Mouse (Mus musculus): ENCODE results near the gene Bsx. TPM values are rescaled to one million over a fixed set of nuclear protein-coding genes. Genes with fewer than 3 reads are reported as not detected.
A peak's percentile ranks its signal among the peaks of the same experiment; 100 is the strongest.

Gene Bsx
- polyA plus RNA-seq, 1 experiment, result 0.04 TPM

DNA sequence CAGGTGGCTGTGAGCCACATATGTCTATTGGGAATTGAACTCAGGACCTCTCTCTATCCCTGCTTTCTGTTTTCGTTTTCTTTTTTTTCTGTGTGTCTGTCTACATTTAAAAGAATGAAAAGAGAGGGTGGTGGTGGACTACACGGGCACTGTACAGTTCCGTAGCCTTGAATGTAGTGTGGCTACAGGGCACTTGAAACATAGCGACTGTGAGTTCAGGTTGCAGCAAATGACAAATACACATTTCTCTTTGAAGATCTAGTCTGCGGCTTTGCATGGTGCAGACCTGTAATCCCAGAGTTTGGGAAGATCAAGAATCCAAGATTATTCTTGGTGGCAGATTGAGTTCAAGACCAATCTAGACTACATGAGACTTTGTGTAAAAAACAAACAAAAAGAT lies 3.6 kb upstream of the Bsx start:
- 69% methylated on average over 5 of the region's 5 CpGs for WGBS
- TF ChIP-seq POLR2A (IDR thresholded peaks at IDR 0.05; ENCODE audit: borderline replicate concordance, extremely low read depth, low read depth, low read length) (no peak), CTCF (IDR thresholded peaks at IDR 0.05; ENCODE audit: insufficient read depth, low read length) (no peak)
- DNase-seq, result no peak
- Histone ChIP-seq H3K4me1 (ENCODE audit: control insufficient read depth, insufficient read depth, low read length) (no peaks in the 10 kb centered on the region; the same call in 1 of the 2 replicates), H3K4me3 (replicated peaks; ENCODE audit: extremely low read depth, low read depth, low read length) (no peak overlapping the region)

DNA sequence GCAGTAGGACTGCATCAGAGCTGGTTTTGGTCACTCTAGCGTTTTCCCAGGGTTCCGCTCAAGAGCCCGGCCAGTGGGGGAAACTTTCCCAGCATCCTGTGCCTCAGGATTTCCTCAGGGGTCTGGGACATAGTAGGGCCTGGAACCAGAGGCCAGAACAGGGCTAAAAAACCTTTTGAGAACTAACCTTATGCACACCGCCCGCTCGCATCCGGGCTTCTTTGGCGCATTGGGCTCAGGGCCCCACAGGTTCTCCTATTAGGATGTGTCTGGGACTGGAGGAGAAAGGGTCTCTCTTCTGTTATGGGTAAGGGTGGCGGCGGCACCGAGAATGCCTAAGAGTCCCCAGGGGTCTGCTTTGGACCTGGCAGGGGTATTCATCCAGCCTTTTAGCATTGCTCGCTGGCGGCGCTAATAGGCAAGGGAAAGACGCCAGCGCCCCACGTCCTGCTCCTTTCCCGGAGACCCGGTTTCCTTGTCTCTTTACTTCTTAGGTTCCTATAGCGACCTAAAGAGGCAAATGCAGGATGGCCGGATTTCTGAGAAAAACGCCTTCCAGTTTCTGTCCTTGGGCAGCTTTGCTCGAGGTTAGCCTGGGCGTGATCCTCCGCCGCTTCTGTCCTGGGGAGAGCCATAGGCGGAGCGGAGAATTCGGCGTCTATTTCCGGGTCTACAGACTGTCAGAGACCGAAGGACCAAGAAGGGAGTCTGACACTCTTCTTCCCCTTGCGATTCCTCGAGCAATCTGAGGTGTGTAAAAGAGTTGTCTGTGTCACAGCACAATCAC lies 2.4 kb upstream of the Bsx start:
- 4% methylated on average over 34 of the region's 34 CpGs for WGBS
- H3K4me3 ChIP-seq (replicated peaks; ENCODE audit: extremely low read depth, low read depth, low read length), result no peak overlapping the region
- DNase-seq, result no peak
- TF ChIP-seq POLR2A (IDR thresholded peaks at IDR 0.05; ENCODE audit: borderline replicate concordance, extremely low read depth, low read depth, low read length) (no peak), CTCF (IDR thresholded peaks at IDR 0.05; ENCODE audit: insufficient read depth, low read length) (no peak)
- H3K4me1 ChIP-seq (ENCODE audit: control insufficient read depth, insufficient read depth, low read length), result no peaks in the 10 kb centered on the region; the same call in 1 of the 2 replicates

DNA sequence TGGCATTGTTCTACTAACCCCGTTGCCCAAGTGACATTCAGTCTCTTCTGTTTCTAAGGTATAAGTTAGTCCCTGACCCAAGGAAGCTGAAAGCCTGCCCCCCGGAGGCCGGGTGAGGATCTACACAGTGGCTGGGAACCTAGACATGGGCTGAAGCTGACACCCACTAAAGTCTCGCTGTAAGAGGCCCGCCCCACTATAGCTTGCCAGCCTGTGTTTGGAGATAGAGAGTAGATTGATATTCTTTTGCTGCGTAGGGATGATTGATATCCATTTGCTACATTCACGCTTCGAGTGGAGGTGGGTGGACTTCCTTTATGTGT lies 1.8 kb upstream of the Bsx start:
- no peak overlapping the region for H3K4me3 ChIP-seq (replicated peaks; ENCODE audit: extremely low read depth, low read depth, low read length)
- TF ChIP-seq CTCF (IDR thresholded peaks at IDR 0.05; ENCODE audit: insufficient read depth, low read length), result peak; percentile 23; the same call in 1 of the 2 replicates
- TF ChIP-seq POLR2A (IDR thresholded peaks at IDR 0.05; ENCODE audit: borderline replicate concordance, extremely low read depth, low read depth, low read length), result no peak
- 5% methylated on average over 8 of the region's 8 CpGs for WGBS
- peak; percentile 10 for DNase-seq
- H3K4me1 ChIP-seq (ENCODE audit: control insufficient read depth, insufficient read depth, low read length), result no peaks in the 10 kb centered on the region; the same call in 1 of the 2 replicates

DNA sequence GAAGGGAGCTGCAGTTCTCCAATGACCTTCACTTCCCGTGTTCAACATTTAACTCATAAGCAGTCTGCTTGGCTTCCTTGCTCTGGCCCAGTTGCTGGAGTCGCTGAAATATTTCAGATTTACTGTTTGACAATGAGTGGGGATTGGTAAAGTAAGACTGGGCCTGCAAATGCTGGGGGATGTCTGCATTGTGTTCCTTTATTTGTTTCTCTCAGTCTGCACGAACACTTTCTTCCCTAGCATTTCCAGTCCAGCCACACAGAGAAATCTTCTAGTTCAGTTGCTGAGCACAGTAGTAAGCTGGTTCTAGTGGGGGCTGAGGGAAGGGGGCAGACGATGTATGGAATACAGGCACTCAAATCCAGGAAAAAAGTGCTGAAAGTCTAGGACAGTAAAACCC lies 1.0 kb downstream of the Bsx start:
- H3K4me3 ChIP-seq (replicated peaks; ENCODE audit: extremely low read depth, low read depth, low read length), result no peak overlapping the region
- 10% methylated on average over 4 of the region's 4 CpGs for WGBS

DNA sequence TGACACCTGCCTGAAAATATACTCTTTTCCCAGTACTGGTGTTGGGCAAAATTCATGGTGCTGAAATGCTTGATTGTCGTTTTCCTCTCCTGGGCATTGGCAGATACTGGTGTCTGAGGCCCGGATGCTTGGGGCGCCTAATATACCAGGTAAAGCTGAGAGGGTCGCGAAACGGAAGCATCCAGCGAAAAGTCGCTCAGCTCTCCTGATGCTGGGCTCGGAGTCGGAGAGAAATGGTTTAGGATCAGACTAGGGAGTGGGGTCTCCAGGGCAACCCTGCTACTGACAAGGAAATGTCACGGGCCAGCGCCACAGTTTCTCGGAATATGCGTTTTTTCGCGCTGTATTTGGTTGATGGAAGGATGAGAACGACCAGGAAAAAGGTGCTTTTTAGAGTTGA lies 1.5 kb downstream of the Bsx start:
- no peak for TF ChIP-seq POLR2A (IDR thresholded peaks at IDR 0.05; ENCODE audit: borderline replicate concordance, extremely low read depth, low read depth, low read length)
- TF ChIP-seq CTCF (IDR thresholded peaks at IDR 0.05; ENCODE audit: insufficient read depth, low read length), result no peak
- WGBS, result 6% methylated on average over 17 of the region's 17 CpGs
- no peak overlapping the region for H3K4me3 ChIP-seq (replicated peaks; ENCODE audit: extremely low read depth, low read depth, low read length)
- no peak for DNase-seq
- peaks cover 3% of the 10 kb centered on the region; the same call in 1 of the 2 replicates for H3K4me1 ChIP-seq (ENCODE audit: control insufficient read depth, insufficient read depth, low read length)

More for the DNA sequence above, 1.0 kb downstream of the Bsx start:
- TF ChIP-seq CTCF (IDR thresholded peaks at IDR 0.05; ENCODE audit: insufficient read depth, low read length), result no peak
- TF ChIP-seq POLR2A (IDR thresholded peaks at IDR 0.05; ENCODE audit: borderline replicate concordance, extremely low read depth, low read depth, low read length), result no peak
- no peak for DNase-seq
- peaks cover 3% of the 10 kb centered on the region; the same call in 1 of the 2 replicates for H3K4me1 ChIP-seq (ENCODE audit: control insufficient read depth, insufficient read depth, low read length)

DNA sequence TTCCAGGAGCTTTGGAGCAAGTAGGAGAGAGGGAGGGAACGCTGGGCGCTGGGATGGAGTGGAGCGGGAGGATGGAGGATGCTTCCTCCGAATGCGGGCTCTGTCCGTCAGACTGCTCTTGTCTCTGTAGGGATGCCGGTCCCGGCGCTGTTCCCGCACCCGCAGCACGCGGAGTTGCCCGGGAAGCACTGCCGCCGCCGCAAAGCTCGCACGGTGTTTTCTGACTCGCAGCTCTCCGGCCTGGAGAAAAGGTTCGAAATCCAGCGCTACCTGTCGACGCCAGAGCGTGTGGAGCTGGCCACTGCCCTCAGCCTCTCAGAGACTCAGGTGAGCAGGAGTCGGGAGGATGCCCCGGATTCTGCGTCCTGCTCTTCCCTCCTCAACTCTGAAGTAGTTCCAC lies 2.2 kb downstream of the Bsx start:
- no peak for DNase-seq
- H3K4me1 ChIP-seq (ENCODE audit: control insufficient read depth, insufficient read depth, low read length), result peaks cover 3% of the 10 kb centered on the region; the same call in 1 of the 2 replicates
- WGBS, result 3% methylated on average over 29 of the region's 29 CpGs
- no peak overlapping the region for H3K4me3 ChIP-seq (replicated peaks; ENCODE audit: extremely low read depth, low read depth, low read length)
- TF ChIP-seq POLR2A (IDR thresholded peaks at IDR 0.05; ENCODE audit: borderline replicate concordance, extremely low read depth, low read depth, low read length), result no peak
- no peak for TF ChIP-seq CTCF (IDR thresholded peaks at IDR 0.05; ENCODE audit: insufficient read depth, low read length)

DNA sequence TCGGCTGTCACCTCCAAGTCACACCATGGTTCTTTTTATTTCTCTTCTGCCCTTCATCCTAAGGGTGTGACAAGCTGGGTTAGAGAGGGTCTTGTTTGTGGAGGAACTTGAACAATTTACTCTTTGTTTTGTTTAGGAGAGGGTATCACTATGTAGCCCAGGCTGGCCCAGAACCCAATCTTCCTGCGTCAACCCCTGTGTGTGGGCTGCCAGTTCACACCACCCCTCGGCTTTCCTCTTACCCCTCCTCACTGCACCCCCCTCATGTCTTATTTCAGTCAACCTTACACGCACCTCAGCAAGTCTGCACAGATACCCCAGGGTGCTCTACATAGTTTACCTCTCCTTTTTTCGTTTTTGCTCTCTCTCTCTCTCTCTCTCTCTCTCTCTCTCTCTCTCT lies 2.8 kb downstream of the Bsx start:
- no peak overlapping the region for H3K4me3 ChIP-seq (replicated peaks; ENCODE audit: extremely low read depth, low read depth, low read length)
- WGBS, result 12% methylated on average over 5 of the region's 5 CpGs
- no peak for TF ChIP-seq CTCF (IDR thresholded peaks at IDR 0.05; ENCODE audit: insufficient read depth, low read length)
- TF ChIP-seq POLR2A (IDR thresholded peaks at IDR 0.05; ENCODE audit: borderline replicate concordance, extremely low read depth, low read depth, low read length), result no peak
- peaks cover 3% of the 10 kb centered on the region; the same call in 1 of the 2 replicates for H3K4me1 ChIP-seq (ENCODE audit: control insufficient read depth, insufficient read depth, low read length)
- no peak for DNase-seq

DNA sequence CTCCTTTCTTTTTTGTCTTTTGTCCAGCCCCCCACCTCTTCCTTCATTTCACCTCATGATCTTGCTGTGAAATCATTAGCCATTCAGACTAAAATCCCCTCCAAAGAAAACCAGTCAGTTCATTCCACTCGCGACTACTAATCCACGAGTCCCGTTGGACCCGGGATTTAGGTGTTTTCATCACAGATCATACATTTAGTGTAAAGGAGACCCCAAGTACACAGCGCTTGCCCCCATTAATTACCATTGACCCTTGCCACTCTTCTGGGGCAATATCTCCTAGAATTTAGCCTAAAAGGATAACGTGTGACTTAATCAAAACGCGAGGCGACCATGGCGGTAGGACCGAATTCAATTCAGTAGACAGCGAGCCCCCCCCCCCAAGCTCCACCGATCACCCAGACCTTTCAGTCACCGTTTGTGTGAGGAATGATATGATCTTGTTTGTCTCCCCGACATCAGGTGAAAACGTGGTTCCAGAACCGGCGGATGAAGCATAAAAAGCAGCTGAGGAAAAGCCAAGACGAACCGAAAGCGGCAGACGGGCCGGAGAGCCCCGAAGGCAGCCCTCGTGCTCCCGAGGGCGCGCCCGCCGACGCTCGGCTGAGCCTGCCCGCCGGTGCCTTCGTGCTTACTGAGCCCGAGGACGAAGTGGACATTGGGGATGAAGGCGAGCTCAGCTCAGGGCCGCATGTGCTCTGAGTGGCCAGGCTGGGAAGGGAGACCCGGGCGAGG lies 3.4 kb downstream of the Bsx start:
- no peak overlapping the region for H3K4me3 ChIP-seq (replicated peaks; ENCODE audit: extremely low read depth, low read depth, low read length)
- peaks cover 3% of the 10 kb centered on the region; the same call in 1 of the 2 replicates for H3K4me1 ChIP-seq (ENCODE audit: control insufficient read depth, insufficient read depth, low read length)
- 2% methylated on average over 42 of the region's 42 CpGs for WGBS
- TF ChIP-seq POLR2A (IDR thresholded peaks at IDR 0.05; ENCODE audit: borderline replicate concordance, extremely low read depth, low read depth, low read length) (no peak), CTCF (IDR thresholded peaks at IDR 0.05; ENCODE audit: insufficient read depth, low read length) (no peak)
- DNase-seq, result no peak

DNA sequence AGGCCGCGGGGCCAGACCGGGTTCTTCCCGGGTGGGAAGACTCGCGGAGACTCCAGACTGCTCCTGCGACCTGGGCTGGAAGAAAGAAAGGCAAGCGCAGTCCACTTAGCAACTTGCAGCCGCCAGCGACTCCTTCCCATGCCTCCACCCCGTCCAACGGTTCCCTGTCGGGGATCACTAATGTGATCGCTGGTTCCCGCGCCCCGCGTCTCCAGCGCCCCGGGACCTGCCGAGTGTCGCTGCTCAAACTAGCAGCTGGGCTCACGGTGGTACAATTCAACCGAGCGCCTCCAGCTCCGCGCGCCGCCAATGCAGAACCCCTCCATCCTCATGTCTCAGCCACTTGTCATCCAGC lies 3.9 kb downstream of the Bsx start:
- WGBS, result 1% methylated on average over 29 of the region's 29 CpGs
- Histone ChIP-seq H3K4me3 (replicated peaks; ENCODE audit: extremely low read depth, low read depth, low read length) (no peak overlapping the region), H3K4me1 (ENCODE audit: control insufficient read depth, insufficient read depth, low read length) (peaks cover 3% of the 10 kb centered on the region; the same call in 1 of the 2 replicates)
- no peak for DNase-seq
- TF ChIP-seq POLR2A (IDR thresholded peaks at IDR 0.05; ENCODE audit: borderline replicate concordance, extremely low read depth, low read depth, low read length) (no peak), CTCF (IDR thresholded peaks at IDR 0.05; ENCODE audit: insufficient read depth, low read length) (no peak)
